Mouse (Mus musculus): ENCODE data around the gene Rabgef1. TPM values are rescaled to one million over a fixed set of nuclear protein-coding genes. Genes with fewer than 3 reads are reported as not detected.

Gene Rabgef1
- total RNA-seq (2017): 35.6 and 47.9 TPM in 2 replicates

- peak; percentile 89 to 93 for ATAC-seq (replicated peaks in 1 of 2; ENCODE audit: insufficient read depth in 1 of 2, low FRiP score in 2 of 2, low TSS enrichment in 1 of 2, low read depth in 1 of 2, poor library complexity in 2 of 2, severe bottlenecking in 2 of 2)
Observed at GRCm38 (mm10) chr5:130171423-130171954, at the start of gene Rabgef1. Rabgef1 (plus strand) TSS chr5:130171798.

GRCm38 (mm10) chr5:130122355-130122754, 49.2 kb upstream of the Rabgef1 start:
- no peak for ATAC-seq (replicated peaks in 1 of 2; ENCODE audit: insufficient read depth in 1 of 2, low FRiP score in 2 of 2, low TSS enrichment in 1 of 2, low read depth in 1 of 2, poor library complexity in 2 of 2, severe bottlenecking in 2 of 2)

GRCm38 (mm10) chr5:130124271-130124670, 47.3 kb upstream of the Rabgef1 start:
- no peak for ATAC-seq (replicated peaks in 1 of 2; ENCODE audit: insufficient read depth in 1 of 2, low FRiP score in 2 of 2, low TSS enrichment in 1 of 2, low read depth in 1 of 2, poor library complexity in 2 of 2, severe bottlenecking in 2 of 2)

DNA sequence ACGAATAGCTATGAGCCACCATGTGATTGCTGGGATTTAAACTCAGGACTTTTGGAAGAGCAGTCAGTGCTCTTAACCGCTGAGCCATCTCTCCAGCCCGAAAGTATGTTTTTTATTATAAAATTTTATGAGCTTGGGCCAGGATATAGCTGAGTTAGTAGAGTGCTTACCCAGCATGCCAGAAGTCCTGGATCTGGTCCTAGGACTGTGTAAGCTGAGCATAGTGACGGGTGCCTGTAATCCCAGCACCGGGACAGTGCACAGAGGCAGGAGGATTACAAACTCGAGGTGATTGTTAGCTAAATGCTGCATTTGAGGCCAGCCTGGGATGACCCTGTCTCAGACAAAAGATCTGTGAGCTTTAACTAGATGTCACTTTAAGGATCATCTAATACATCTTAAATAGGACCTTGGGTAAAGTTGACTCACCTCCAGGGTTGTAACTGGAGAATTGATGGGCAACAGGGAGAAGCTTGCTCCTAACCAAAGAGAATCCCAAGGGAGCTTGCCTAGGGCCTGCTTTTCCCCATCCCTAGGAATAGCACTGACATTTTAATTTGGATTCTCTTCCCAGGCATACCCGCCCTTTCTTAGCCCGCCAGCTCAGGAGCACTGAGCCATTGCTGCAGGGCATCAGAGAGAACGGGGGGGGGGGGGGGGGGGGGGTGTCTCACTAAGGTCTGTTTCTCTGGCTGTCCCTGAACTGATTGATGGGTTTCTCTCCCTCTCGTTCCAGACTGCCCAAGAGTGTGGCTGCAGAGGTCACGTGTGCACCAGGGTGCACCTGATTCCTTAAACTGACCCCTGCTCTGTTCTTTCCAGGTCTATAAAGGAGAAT, 42.7 kb upstream of the Rabgef1 start:
- ATAC-seq (replicated peaks in 1 of 2; ENCODE audit: insufficient read depth in 1 of 2, low FRiP score in 2 of 2, low TSS enrichment in 1 of 2, low read depth in 1 of 2, poor library complexity in 2 of 2, severe bottlenecking in 2 of 2): peak in 1 of 2 experiments; percentile 42; a peak in 2 of 4 replicates

DNA sequence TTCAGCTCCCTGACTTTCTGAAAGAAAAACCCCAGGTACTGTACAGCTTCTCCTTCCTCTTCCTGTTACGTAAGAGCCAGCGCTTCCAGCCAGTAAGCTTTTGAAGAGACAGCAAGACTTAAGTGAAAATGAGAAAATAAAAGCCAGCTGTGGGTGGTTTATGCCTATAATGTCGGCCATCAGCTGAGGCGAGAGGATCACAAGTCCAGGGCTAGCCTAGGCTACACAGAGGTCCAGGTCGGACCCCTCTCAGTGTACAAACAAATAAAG, 42.1 kb upstream of the Rabgef1 start:
- ATAC-seq (replicated peaks in 1 of 2; ENCODE audit: insufficient read depth in 1 of 2, low FRiP score in 2 of 2, low TSS enrichment in 1 of 2, low read depth in 1 of 2, poor library complexity in 2 of 2, severe bottlenecking in 2 of 2): peak; percentile 45 to 73

GRCm38 (mm10) chr5:130136597-130136996, 35.0 kb upstream of the Rabgef1 start:
- ATAC-seq (replicated peaks in 1 of 2; ENCODE audit: insufficient read depth in 1 of 2, low FRiP score in 2 of 2, low TSS enrichment in 1 of 2, low read depth in 1 of 2, poor library complexity in 2 of 2, severe bottlenecking in 2 of 2): no peak

DNA sequence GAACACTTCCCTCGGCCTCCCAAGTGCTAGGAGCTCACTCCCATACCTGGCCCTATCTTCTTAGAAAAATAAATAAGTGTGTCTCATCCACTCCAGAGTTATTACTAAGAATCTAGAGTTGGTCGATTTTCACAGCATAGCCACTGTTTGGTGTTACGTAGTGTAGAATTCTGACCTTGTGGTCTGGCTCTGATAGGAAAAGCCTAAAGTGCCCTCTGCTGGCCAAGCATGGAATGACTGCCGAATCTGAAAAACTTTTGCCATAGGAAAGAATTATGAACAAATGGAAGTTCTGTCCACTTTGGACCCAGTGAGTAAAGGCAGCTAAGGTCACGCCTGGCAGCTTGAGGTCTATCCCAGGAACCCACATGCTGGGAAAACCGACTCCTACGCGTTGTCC, 32.2 kb upstream of the Rabgef1 start:
- ATAC-seq (replicated peaks in 1 of 2; ENCODE audit: insufficient read depth in 1 of 2, low FRiP score in 2 of 2, low TSS enrichment in 1 of 2, low read depth in 1 of 2, poor library complexity in 2 of 2, severe bottlenecking in 2 of 2): peak; percentile 35 to 57; a peak in 2 of 4 replicates

- no peak for ATAC-seq (replicated peaks in 1 of 2; ENCODE audit: insufficient read depth in 1 of 2, low FRiP score in 2 of 2, low TSS enrichment in 1 of 2, low read depth in 1 of 2, poor library complexity in 2 of 2, severe bottlenecking in 2 of 2)
Observed at GRCm38 (mm10) chr5:130141138-130141537, 30.5 kb upstream of the Rabgef1 start.

- ATAC-seq (replicated peaks in 1 of 2; ENCODE audit: insufficient read depth in 1 of 2, low FRiP score in 2 of 2, low TSS enrichment in 1 of 2, low read depth in 1 of 2, poor library complexity in 2 of 2, severe bottlenecking in 2 of 2): no peak
Observed at GRCm38 (mm10) chr5:130142041-130142440, 29.6 kb upstream of the Rabgef1 start.

GRCm38 (mm10) chr5:130143101-130143500, 28.5 kb upstream of the Rabgef1 start:
- no peak for ATAC-seq (replicated peaks in 1 of 2; ENCODE audit: insufficient read depth in 1 of 2, low FRiP score in 2 of 2, low TSS enrichment in 1 of 2, low read depth in 1 of 2, poor library complexity in 2 of 2, severe bottlenecking in 2 of 2)

DNA sequence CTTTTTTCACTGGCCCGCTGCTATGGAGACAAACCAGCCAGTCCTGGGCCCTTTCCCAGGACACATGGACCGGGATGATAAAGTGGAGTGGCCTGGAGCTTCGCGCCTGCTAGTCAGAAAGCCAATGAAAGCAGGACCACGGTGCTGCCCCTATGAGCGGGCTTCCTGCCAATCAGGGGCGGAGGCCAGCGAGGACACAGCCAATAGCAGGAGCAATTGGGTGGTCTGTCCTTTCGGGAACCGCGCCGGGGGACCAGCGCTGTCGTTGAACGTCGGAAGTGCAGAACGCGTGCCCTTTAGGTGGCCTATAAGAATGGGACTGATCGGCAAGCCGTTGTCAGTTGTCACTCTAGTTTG, 27.6 kb upstream of the Rabgef1 start:
- ATAC-seq (replicated peaks in 1 of 2; ENCODE audit: insufficient read depth in 1 of 2, low FRiP score in 2 of 2, low TSS enrichment in 1 of 2, low read depth in 1 of 2, poor library complexity in 2 of 2, severe bottlenecking in 2 of 2): peak; percentile 5 to 33

DNA sequence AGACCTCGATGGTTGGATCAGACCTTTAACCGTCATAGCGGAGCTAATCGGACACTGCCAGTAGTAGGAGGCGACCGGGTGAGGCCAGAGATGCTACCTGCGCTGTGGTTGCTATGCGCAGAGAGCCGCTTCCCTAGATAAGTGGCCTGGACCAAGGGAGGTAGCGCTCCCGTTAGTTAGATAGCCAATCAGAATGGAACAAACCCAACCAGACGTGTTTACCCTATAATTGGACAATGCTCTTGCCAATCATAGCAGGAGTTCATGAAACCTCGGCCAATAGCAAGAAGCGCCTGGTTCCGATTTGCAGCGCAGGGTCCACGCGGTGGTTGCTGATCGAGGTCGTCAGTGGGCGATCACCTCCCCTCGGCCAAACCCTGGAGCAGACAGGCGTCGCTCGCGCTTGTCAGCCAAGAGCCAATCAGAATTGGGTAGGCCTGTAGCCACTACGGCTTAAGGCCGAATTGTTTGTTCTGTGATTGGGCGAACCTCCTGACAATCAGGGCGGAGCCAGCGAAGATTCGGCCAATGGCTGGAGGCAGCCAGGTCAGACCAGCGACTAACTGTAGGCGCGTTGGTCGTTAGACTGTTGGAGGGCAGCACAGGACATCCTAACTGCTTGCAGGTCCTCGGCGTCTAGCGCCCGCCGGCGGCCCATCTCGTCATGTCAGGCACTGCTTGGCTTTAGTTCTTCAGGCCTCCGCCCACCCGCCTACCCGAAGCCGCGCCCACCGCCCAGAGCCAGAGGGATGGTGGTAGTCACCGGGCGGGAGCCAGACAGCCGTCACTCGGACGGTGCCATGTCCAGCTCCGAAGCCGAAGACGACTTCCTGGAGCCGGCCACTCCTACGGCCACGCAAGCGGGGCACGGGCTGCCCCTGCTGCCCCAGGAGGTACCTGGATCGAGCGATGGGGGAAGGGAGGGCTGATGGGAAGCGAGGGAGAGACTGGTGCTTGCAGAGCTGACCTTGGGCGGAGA, 27.0 kb upstream of the Rabgef1 start, which contains the start of gene Kctd7:
Kctd7 (plus strand) TSS at position 528 of the 979 bp plus-strand sequence.
- peak; percentile 92 for ATAC-seq (replicated peaks in 1 of 2; ENCODE audit: insufficient read depth in 1 of 2, low FRiP score in 2 of 2, low TSS enrichment in 1 of 2, low read depth in 1 of 2, poor library complexity in 2 of 2, severe bottlenecking in 2 of 2)

GRCm38 (mm10) chr5:130145961-130146360, 25.6 kb upstream of the Rabgef1 start:
- no peak for ATAC-seq (replicated peaks in 1 of 2; ENCODE audit: insufficient read depth in 1 of 2, low FRiP score in 2 of 2, low TSS enrichment in 1 of 2, low read depth in 1 of 2, poor library complexity in 2 of 2, severe bottlenecking in 2 of 2)

- ATAC-seq (replicated peaks in 1 of 2; ENCODE audit: insufficient read depth in 1 of 2, low FRiP score in 2 of 2, low TSS enrichment in 1 of 2, low read depth in 1 of 2, poor library complexity in 2 of 2, severe bottlenecking in 2 of 2): no peak
Observed at GRCm38 (mm10) chr5:130149726-130150310, 21.8 kb upstream of the Rabgef1 start.

- no peak for ATAC-seq (replicated peaks in 1 of 2; ENCODE audit: insufficient read depth in 1 of 2, low FRiP score in 2 of 2, low TSS enrichment in 1 of 2, low read depth in 1 of 2, poor library complexity in 2 of 2, severe bottlenecking in 2 of 2)
Observed at GRCm38 (mm10) chr5:130154286-130154685, 17.3 kb upstream of the Rabgef1 start.

GRCm38 (mm10) chr5:130158545-130158944, 13.1 kb upstream of the Rabgef1 start:
- peak in 1 of 2 experiments; percentile 17; a peak in 1 of 4 replicates for ATAC-seq (replicated peaks in 1 of 2; ENCODE audit: insufficient read depth in 1 of 2, low FRiP score in 2 of 2, low TSS enrichment in 1 of 2, low read depth in 1 of 2, poor library complexity in 2 of 2, severe bottlenecking in 2 of 2)

- ATAC-seq (replicated peaks in 1 of 2; ENCODE audit: insufficient read depth in 1 of 2, low FRiP score in 2 of 2, low TSS enrichment in 1 of 2, low read depth in 1 of 2, poor library complexity in 2 of 2, severe bottlenecking in 2 of 2): peak; percentile 44 to 54; a peak in 2 of 4 replicates
Observed at GRCm38 (mm10) chr5:130159761-130160201, 11.8 kb upstream of the Rabgef1 start.

All from hematopoietic stem cell, adult 5-6 weeks (primary cell).